Comparison of ENCODE assay signal across 8 mouse cellular contexts in the genomic region with DNA sequence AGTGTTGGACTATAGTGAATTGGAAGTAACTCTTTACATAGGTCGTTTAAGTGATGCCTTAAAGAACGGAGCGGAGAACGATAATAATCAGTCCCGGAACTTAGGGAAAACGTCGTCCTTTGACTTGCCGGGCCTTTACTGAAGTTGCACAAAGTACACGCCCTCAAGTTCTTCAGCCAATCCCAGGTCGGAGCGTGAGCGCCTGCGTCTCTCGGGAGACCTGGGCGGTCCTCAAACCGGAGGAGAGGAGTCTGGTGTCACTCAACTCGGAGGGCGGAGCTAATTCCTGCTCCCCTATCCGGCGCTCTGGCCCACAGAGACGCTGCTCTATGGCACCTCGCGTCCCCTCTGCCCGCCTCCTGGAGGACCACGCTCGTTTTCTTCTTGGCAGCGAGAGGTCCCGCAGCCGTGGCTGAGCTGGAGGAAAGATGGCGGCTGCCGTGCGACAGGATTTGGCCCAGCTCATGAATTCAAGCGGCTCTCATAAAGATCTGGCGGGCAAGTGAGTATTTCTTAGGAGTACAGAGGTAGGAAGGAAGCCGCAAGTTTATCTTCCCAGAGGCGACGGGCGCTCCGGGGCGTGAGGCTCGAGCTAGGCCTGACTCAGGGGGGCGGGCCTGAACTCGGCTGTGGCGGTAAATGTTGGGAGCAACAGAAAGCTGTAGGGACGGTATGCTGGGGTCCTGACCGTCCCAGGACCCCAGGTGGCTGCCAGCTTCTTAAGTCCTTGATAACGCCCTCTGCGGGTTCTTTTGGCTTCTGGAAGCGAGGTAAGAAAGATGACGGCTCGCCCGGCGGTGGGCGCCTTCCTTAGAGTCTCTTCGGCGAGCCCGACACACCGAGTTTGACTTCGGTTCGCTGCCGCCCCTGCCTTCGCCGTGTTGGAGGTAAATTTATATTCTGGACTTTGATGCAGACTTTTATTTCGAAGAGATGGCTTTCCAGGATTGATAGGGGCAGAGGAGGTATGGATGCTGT. TPM values are rescaled to one million over a fixed set of nuclear protein-coding genes. Genes with fewer than 3 reads are reported as not detected.
A peak's percentile ranks its signal among the peaks of the same experiment; 100 is the strongest.
DNase-seq lines count a peak whose midpoint lies in the region; ATAC-seq and TF ChIP-seq lines count a peak whose summit lies in the region.

A gene (plus strand): TSS at position 261 of the 978 bp plus-strand sequence.

- H3K79me2 ChIP-seq in MEL (ENCODE audit: control insufficient read depth, insufficient read depth, low read length, poor library complexity), result peaks cover 38% of the 10 kb centered on the region

- peak within 1 kb of the TSS; percentile 79 for H3K27ac ChIP-seq in MEL (ENCODE audit: control insufficient read depth, low read depth, low read length)
- H3K27ac ChIP-seq in cerebellum, adult 2 months (ENCODE audit: insufficient read depth, low read length), result peak within 1 kb of the TSS; percentile 53
- peak within 1 kb of the TSS; percentile 86 for H3K27ac ChIP-seq in forebrain, postnatal 0 days (ENCODE audit: low read depth, low read length)
- peak within 1 kb of the TSS; percentile 80 for H3K27ac ChIP-seq in lung, embryonic 15.5 days

- TF ChIP-seq CTCF in MEL (IDR thresholded peaks at IDR 0.05 in 2 of 3, conservative IDR thresholded peaks at IDR 0.05 in 1 of 3; ENCODE audit: control insufficient read depth in 1 of 3, insufficient read depth in 1 of 3, low read depth in 2 of 3, low read length in 3 of 3, poor library complexity in 1 of 3, severe bottlenecking in 1 of 3), result no peak
- no peak for TF ChIP-seq CTCF in cerebellum, adult 2 months (IDR thresholded peaks at IDR 0.05; ENCODE audit: borderline replicate concordance, insufficient read depth, low read depth, low read length)
- TF ChIP-seq CTCF in forebrain, postnatal 0 days (IDR thresholded peaks at IDR 0.05; ENCODE audit: low read depth), result peak; percentile 39

- peak within 1 kb of the TSS; percentile 71 for H3K4me2 ChIP-seq in forebrain, postnatal 0 days (ENCODE audit: low read depth)
- peak within 1 kb of the TSS; percentile 65 for H3K4me2 ChIP-seq in lung, embryonic 15.5 days

- ATAC-seq in forebrain, postnatal 0 days, result peak; percentile 100
- peak; percentile 100 for ATAC-seq in lung, embryonic 15.5 days (ENCODE audit: borderline replicate concordance, extremely low read depth, low FRiP score, low TSS enrichment)

- TF ChIP-seq EP300 in MEL (IDR thresholded peaks at IDR 0.05; ENCODE audit: low read depth in 1 of 2, low read length in 2 of 2), result peak in 1 of 2 experiments; percentile 37; a peak in 1 of 4 replicates

- DNase-seq in MEL (ENCODE audit: low read depth, low spot score), result peak; percentile 100
- DNase-seq in cerebellum, adult 2 months, result peak; percentile 97 to 99
- DNase-seq in forebrain, postnatal 0 days, result peak; percentile 100
- peak; percentile 97 for DNase-seq in heart, postnatal 4 days
- peak; percentile 97 to 98 for DNase-seq in layer of hippocampus, adult 8-10 months (ENCODE audit: low spot score in 2 of 2)
- peak; percentile 98 for DNase-seq in ovary, adult 18-20 months (ENCODE audit: low spot score)
- peak; percentile 99 for DNase-seq in thymus, postnatal 0 days (ENCODE audit: low spot score)

- H3K4me1 ChIP-seq in MEL (ENCODE audit: control insufficient read depth in 1 of 2, insufficient read depth in 2 of 2, low read length in 2 of 2), result peaks cover 6 to 15% of the 10 kb centered on the region in 2 experiments
- peaks cover 3% of the 10 kb centered on the region; the same call in 1 of the 2 replicates for H3K4me1 ChIP-seq in cerebellum, adult 2 months (ENCODE audit: control insufficient read depth, insufficient read depth, low read length)
- H3K4me1 ChIP-seq in forebrain, postnatal 0 days (ENCODE audit: insufficient read depth), result peaks cover 9% of the 10 kb centered on the region
- H3K4me1 ChIP-seq in lung, embryonic 15.5 days, result peaks cover 19% of the 10 kb centered on the region

- under 1% methylated on average over 64 of the region's 64 CpGs for WGBS in cerebellum, adult 2 months
- under 1% methylated on average over 64 of the region's 64 CpGs for WGBS in forebrain, postnatal 0 days
- under 1% methylated on average over 64 of the region's 64 CpGs for WGBS in lung, embryonic 15.5 days

- peaks cover 0 to 2% of the 10 kb centered on the region in 2 experiments; a peak in 1 of 4 replicates for H3K27me3 ChIP-seq in MEL (ENCODE audit: control insufficient read depth in 1 of 2, insufficient read depth in 2 of 2, low read length in 2 of 2)
- no peaks in the 10 kb centered on the region for H3K27me3 ChIP-seq in cerebellum, adult 2 months (ENCODE audit: control insufficient read depth, insufficient read depth, low read length)
- no peaks in the 10 kb centered on the region for H3K27me3 ChIP-seq in forebrain, postnatal 0 days (ENCODE audit: insufficient read depth, low read length)
- no peaks in the 10 kb centered on the region; the same call in 1 of the 2 replicates for H3K27me3 ChIP-seq in lung, embryonic 15.5 days

- peaks cover 0 to 22% of the 10 kb centered on the region in 2 experiments; a peak in 3 of 4 replicates for H3K36me3 ChIP-seq in MEL (ENCODE audit: control insufficient read depth in 1 of 2, insufficient read depth in 2 of 2, low read length in 2 of 2)
- no peaks in the 10 kb centered on the region for H3K36me3 ChIP-seq in forebrain, postnatal 0 days (ENCODE audit: insufficient read depth)
- no peaks in the 10 kb centered on the region for H3K36me3 ChIP-seq in lung, embryonic 15.5 days

- H3K9ac ChIP-seq in MEL (ENCODE audit: control insufficient read depth, low read depth, low read length, poor library complexity, severe bottlenecking), result peak within 1 kb of the TSS; percentile 89
- peak within 1 kb of the TSS; percentile 79 for H3K9ac ChIP-seq in forebrain, postnatal 0 days
- H3K9ac ChIP-seq in lung, embryonic 15.5 days, result peak within 1 kb of the TSS; percentile 70

- TF ChIP-seq RAD21 in MEL (IDR thresholded peaks at IDR 0.05; ENCODE audit: low read depth, low read length), result no peak

- H3K4me3 ChIP-seq in MEL (ENCODE audit: control insufficient read depth in 1 of 2, insufficient read depth in 1 of 2, low read depth in 2 of 2, low read length in 2 of 2), result peak within 1 kb of the TSS; percentile 81 to 82
- H3K4me3 ChIP-seq in cerebellum, adult 2 months (replicated peaks; ENCODE audit: insufficient read depth, low read depth, low read length), result peak within 1 kb of the TSS; percentile 81
- H3K4me3 ChIP-seq in forebrain, postnatal 0 days (ENCODE audit: low read depth, low read length), result peak within 1 kb of the TSS; percentile 90
- peak within 1 kb of the TSS; percentile 63 for H3K4me3 ChIP-seq in lung, embryonic 15.5 days

- H3K9me3 ChIP-seq in MEL (replicated peaks; ENCODE audit: insufficient read depth, low read length), result no peaks in the 10 kb centered on the region
- no peaks in the 10 kb centered on the region for H3K9me3 ChIP-seq in forebrain, postnatal 0 days (ENCODE audit: low read length)
- H3K9me3 ChIP-seq in lung, embryonic 15.5 days, result no peaks in the 10 kb centered on the region

- peak; percentile 61 to 74; a peak in 3 of 4 replicates for TF ChIP-seq POLR2A in MEL (IDR thresholded peaks at IDR 0.05; ENCODE audit: control insufficient read depth in 1 of 2, insufficient read depth in 1 of 2, low read depth in 1 of 2, low read length in 2 of 2, poor library complexity in 1 of 2)
- peak; percentile 61; the same call in 1 of the 2 replicates for TF ChIP-seq POLR2A in cerebellum, adult 2 months (IDR thresholded peaks at IDR 0.05; ENCODE audit: borderline replicate concordance, insufficient read depth, low read length)

TF ChIP-seq in MEL, 35 proteins besides CTCF, POLR2A, EP300 and RAD21 (continues in another document):
- TF ChIP-seq ZNF384 (IDR thresholded peaks at IDR 0.05; ENCODE audit: low read depth, low read length) (no peak), ELF1 (IDR thresholded peaks at IDR 0.05; ENCODE audit: low read depth, low read length) (peak; percentile 82), NELFE (IDR thresholded peaks at IDR 0.05; ENCODE audit: low read depth, low read length) (peak; percentile 77), ZKSCAN1 (IDR thresholded peaks at IDR 0.05; ENCODE audit: low read depth, low read length) (no peak), SIN3A (IDR thresholded peaks at IDR 0.05; ENCODE audit: low read length) (peak; percentile 93), TBP (IDR thresholded peaks at IDR 0.05; ENCODE audit: low read depth, low read length) (peak; percentile 97), CHD2 (IDR thresholded peaks at IDR 0.05; ENCODE audit: low read length) (peak; percentile 65), ETS1 (IDR thresholded peaks at IDR 0.05; ENCODE audit: low read depth, low read length) (peak; percentile 64), JUND (IDR thresholded peaks at IDR 0.05; ENCODE audit: low read depth, low read length) (no peak; the same call in 1 of the 2 replicates), MXI1 (IDR thresholded peaks at IDR 0.05; ENCODE audit: low read depth, low read length) (peak; percentile 78), TCF12 (IDR thresholded peaks at IDR 0.05; ENCODE audit: low read depth, low read length) (peak; percentile 88), MYB (IDR thresholded peaks at IDR 0.05; ENCODE audit: low read depth, low read length) (no peak), POLR2AphosphoS5 (IDR thresholded peaks at IDR 0.05; ENCODE audit: borderline replicate concordance, low read depth, low read length) (no peak), MEF2A (IDR thresholded peaks at IDR 0.05; ENCODE audit: extremely low read depth, insufficient replicate concordance, low read depth, low read length, poor library complexity, severe bottlenecking) (0 out of 2 replicates have a peak, but pooled peaks have one; percentile 2), NRF1 (IDR thresholded peaks at IDR 0.05; ENCODE audit: insufficient read depth, low read depth, low read length, poor library complexity, severe bottlenecking) (peak; percentile 64), POLR2AphosphoS2 (IDR thresholded peaks at IDR 0.05; ENCODE audit: low read length) (peak; percentile 53; the same call in 1 of the 2 replicates), KAT2A (conservative IDR thresholded peaks at IDR 0.05; ENCODE audit: low read depth, low read length) (peak; percentile 78), TAL1 (IDR thresholded peaks at IDR 0.05; ENCODE audit: low read length) (no peak)

RNA-seq across cellular contexts. Expression of the gene that starts here (rescaled TPM):
- 142 and 143 TPM in 2 replicates for total RNA-seq in MEL (2012; rRNA removed)
- 100 to 1,000 TPM; 112 to 626 TPM for polyA plus RNA-seq in MEL (2012; ENCODE audit: insufficient read depth in 1 of 2, insufficient read length in 2 of 2, low read depth in 1 of 2, low replicate concordance in 2 of 2, missing spikeins in 1 of 2)
- 86.3 and 87.4 TPM in 2 replicates for polyA plus RNA-seq in cerebellum, adult 2 months (2012; rRNA removed)
- total RNA-seq in forebrain, postnatal 0 days (2014; rRNA removed), result 136 and 159 TPM in 2 replicates
- polyA plus RNA-seq in forebrain, postnatal 0 days (2015; fragmentation: Nextera tagmentation; extraction: Ambion mirVana), result 172 and 184 TPM in 2 replicates
- total RNA-seq in heart, postnatal 4 days (2021), result 10 to 100 TPM; 91.8 to 92.3 TPM
- total RNA-seq in layer of hippocampus, adult 8-10 months (2022), result 10 to 100 TPM; 80.1 to 90.7 (median 88.1) TPM
- polyA plus RNA-seq in lung, embryonic 15.5 days (2015; fragmentation: Nextera tagmentation; extraction: Ambion mirVana), result 187 and 190 TPM in 2 replicates
- polyA plus RNA-seq in thymus, postnatal 0 days (2015; fragmentation: Nextera tagmentation; extraction: Ambion mirVana), result 132 and 133 TPM in 2 replicates

Comparison
In these comparisons a context has a peak if more than half of its experiments do, and no peak if none do; other contexts are left out.
1. Peak in every context shown above with its lines: DNase-seq, ATAC-seq, H3K4me3 ChIP-seq and H3K27ac ChIP-seq.